Mouse (Mus musculus) spleen, postnatal 10 days (tissue): ENCODE data around the gene Cox7b.
A peak's percentile ranks its signal among the peaks of the same experiment; 100 is the strongest.
"Not testable (repeated sequence)": the region's sequence is repeated elsewhere in the genome, so short reads cannot be mapped to it uniquely, and the experiment has no call there.

Experiments used
- DNase-seq, 2 experiments: peaks; one replicate each; pipeline ENCODE4 v3.0.0; 2021 to 2022; ENCODE audit warnings: low spot score in 2 of 2

Cox7b gene

GRCm38 (mm10) chrX:106015571-106016322 is at the start of gene Cox7b:
TSS of gene Cox7b (plus strand) at chrX:106015700.
- peak; percentile 55 to 78 for DNase-seq

GRCm38 (mm10) chrX:106001605-106002004 is 13.9 kb upstream of the Cox7b start:
- DNase-seq: no peak

- no peak for DNase-seq
Observed at GRCm38 (mm10) chrX:106010762-106011161, 4.7 kb upstream of the Cox7b start.

DNA sequence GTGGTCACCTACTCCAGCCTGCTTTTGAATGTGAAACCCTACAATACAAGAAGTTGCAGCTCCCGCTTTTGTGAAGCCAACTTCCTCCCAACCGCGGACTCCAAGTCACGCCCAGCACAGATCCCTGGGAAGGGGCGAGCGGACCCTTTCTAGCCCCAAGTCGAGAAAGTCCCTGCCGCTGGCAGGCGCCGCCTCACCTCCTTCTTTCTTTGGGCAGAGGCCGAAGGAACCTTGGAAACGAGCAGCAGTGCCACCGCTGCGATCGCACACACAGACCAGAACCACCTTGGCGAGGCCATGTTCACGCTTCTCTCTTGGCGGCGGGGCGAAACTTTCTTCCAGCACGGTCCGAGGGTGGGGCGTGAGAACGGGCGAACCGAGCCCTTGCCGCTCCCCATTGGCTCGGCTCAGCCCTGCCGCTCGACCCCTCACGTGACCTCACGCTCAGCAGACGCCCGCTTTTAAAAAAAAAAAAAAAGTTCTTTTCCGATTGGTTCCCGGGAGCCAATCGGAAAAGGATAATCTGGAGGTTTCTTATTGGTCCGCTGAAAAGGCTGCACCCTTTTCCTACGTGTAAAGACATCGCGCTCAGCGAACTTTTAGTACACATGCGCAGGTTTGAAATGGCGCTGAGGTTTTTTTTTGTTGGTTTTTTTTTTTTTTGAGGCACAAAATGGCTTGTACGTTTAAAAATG is 3.9 kb upstream of the Cox7b start, which contains the start of gene Magt1:
TSS of gene Magt1 (minus strand) at position 442 of the 695 bp plus-strand sequence.
- peak; percentile 67 to 90 for DNase-seq

DNA sequence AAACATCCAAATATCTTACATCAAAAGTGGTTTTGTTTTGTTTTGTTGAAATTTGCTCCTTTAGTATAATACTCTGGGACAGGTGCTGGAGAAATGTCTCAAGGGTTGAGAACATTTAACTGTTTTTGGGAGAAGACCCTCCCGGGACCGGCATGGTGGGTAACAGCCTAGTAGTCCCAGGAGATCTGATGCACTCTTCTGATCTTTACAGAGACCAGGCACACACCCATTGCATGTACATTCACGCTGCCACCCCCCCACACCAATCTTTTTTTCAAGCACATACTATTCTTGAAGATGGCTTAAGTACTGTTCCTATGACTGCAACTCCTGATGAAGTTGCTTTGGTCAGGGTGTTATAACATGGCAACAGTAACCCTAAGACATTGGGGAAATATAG is 2.9 kb upstream of the Cox7b start:
- DNase-seq: peak in 1 of 2 experiments; percentile 19

DNA sequence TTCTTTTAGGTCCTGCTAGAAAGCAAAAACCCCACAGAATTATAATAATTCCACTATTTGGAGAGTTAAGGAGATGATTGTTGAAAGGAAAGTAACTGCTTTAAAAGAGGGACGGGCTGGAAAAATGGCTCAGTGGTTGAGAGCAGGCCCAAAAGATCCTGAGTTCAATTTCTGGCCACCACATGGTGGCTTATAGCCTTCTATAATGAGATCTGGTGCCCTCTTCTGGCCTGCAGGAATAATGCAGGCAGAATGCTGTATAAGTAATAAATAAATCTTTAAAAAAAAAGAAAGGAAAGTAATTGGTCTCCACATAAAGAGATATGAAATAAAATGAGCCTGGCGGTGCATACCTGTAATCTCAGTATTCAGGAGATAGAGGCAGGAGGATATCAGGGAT is 2.3 kb upstream of the Cox7b start:
- peak; percentile 26 to 75 for DNase-seq

- not testable (repeated sequence) for DNase-seq
Observed at GRCm38 (mm10) chrX:106014741-106015377, 641 bp upstream of the Cox7b start.

- DNase-seq: no peak
Observed at GRCm38 (mm10) chrX:106017102-106017501, 1.6 kb downstream of the Cox7b start.

GRCm38 (mm10) chrX:106017516-106017915 is 2.0 kb downstream of the Cox7b start:
- DNase-seq: no peak

DNA sequence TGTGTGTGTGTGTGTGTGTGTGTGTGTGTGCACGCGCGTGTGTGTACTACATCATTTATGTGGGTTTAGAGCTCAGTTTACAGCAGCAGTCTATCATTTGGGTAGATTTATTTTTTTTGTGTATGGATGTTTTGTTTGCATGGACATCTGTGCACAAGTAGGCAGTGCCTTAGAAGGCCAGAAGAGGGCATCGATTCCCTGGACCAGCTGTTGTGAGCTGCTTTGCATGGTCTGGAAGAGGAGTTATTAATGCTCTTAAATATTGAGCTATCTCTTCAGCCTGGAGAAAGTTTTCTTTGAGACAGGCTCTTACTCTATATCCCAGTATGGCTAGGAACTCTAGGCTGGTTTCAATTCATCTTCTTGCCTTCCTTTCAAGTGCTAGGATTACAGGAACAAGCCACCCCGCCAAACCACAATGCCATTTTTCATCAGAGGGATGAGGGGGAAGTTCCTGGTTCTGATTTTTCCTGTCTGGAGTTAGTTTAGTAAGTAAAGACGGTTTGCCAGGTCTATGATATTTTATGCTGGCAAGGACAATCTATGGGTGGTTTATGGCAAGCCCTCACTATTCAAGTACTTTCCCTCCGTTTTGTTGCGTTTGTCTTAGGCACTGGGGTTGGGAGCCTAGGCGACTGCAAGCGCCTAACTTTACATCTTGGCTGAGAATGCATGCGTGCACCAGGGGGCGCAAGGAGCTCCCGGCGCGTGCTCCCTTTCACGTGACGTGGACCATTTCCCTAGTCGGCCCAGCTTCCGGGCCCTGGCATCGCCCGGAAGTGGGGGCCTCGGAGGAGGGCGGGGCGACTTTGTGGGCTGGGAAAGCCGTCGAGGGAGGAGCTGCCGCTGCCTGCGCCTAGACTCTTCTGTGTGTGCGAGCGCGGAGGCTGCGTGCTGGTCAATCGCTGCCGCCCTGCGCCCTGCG is 11.2 kb downstream of the Cox7b start, which contains the start of gene Atp7a:
TSS of gene Atp7a (plus strand) at position 859 of the 925 bp plus-strand sequence.
- peak; percentile 65 to 94 for DNase-seq

GRCm38 (mm10) chrX:106027343-106027674 is 11.8 kb downstream of the Cox7b start:
- DNase-seq: no peak

DNA sequence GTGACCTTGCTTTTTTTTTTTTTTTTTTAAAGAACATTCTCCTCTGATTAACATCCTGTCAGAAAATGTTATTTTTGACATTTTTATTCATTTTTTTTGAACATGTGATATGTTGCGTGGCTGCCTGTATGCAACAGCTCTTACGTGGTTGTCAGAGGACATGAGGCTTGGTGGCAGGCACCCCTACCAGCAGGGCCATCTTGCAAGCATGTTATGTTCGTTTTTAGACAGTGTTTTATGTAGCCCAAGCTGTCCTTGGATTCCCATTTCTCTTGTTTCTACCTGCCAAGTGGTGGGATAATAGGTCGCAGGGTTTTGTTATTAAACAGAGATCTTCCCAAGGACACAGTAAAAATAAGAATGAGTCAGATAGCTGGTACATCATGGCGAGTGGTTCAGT is 14.7 kb downstream of the Cox7b start:
- no peak for DNase-seq

DNA sequence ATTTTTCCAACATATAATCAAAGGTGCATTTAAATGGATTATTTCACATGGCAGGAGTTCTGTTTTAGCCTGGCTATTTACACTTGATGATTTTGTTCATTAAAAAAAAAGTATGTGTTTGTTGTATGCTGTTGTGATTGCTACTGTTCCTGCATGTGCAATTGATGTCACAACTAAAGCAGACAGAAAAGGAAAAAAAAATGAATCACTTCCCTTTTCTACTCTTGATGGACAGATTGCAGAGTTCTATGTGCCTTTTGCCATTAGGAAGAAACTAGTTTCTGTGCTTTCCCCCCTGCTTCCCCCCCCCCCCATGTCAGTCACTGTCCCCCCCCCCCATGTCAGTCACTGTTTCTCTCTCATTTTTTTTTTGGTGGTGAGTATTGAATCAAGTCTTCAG is 15.6 kb downstream of the Cox7b start:
- DNase-seq: no peak

- no peak for DNase-seq
Observed at GRCm38 (mm10) chrX:106035727-106036126, 20.2 kb downstream of the Cox7b start.

DNA sequence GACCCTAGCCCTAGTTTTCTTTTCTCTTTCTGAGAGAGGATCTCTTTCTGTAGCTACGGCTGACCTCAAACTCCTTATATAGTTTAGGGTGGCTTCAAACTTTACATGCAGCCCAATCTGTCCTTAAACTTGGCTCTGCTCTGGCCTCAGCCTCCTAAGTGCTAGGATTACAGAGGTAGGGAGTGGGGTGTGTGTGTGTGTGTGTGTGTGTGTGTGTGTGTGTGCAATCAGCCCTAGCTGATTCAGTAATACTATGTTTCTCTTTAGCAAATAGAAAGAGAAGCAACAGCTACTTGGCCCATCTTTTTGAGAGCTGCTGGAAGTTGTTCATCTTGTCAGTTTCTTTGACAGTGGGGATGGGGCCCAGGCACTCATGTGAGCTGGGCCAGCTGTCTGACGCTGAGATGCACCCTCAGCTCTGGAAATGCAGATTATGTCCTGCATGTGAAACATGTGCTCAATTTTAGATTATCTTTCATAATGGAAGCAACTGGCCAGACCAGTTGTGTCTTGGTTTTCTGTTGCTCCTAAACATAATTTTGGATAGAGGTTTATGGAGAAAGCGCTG is 21.8 kb downstream of the Cox7b start:
- DNase-seq: no peak

- DNase-seq: peak in 1 of 2 experiments; percentile 28
Observed at GRCm38 (mm10) chrX:106043863-106044617, 28.5 kb downstream of the Cox7b start.

GRCm38 (mm10) chrX:106045455-106045854 is 30.0 kb downstream of the Cox7b start:
- DNase-seq: no peak

GRCm38 (mm10) chrX:106045928-106046327 is 30.4 kb downstream of the Cox7b start:
- peak in 1 of 2 experiments; percentile 12 for DNase-seq

DNA sequence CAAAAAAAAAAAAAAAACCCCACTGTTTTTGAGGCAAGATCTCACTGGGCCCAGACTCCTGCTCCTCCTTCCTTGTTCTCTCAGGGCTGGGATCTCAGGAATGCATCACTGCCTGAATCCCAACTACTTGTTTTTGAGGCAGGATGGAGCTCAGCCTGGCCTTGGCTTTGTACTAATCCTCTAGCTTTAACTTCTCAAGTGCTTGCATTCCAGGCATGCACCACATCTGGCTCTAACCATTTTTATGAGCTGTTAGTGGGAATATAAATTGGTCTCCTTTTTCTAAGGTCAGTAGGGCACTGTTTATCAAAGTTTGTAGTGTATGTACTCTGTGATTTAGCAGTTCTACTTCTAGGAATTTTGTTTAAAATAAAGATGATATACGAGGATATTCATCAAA is 32.7 kb downstream of the Cox7b start:
- no peak for DNase-seq
